Mouse (Mus musculus) adrenal gland, adult (tissue): ENCODE data around the gene Cabin1.
"Not testable (repeated sequence)": the region's sequence is repeated elsewhere in the genome, so short reads cannot be mapped to it uniquely, and the experiment has no call there.

Experiments used
- DNase-seq, 2 experiments: peaks; one replicate each; pipeline ENCODE4 v3.0.0; 2022 to 2023; ENCODE audit warnings: low spot score in 1 of 2; ENCODE audit not compliant: inconsistent age in 2 of 2

Cabin1 gene

GRCm38 (mm10) chr10:75767756-75768155 lies 3.6 kb upstream of the Cabin1 start:
- not testable (repeated sequence) for DNase-seq

GRCm38 (mm10) chr10:75766856-75767255 lies 2.7 kb upstream of the Cabin1 start:
- no peak for DNase-seq

DNA sequence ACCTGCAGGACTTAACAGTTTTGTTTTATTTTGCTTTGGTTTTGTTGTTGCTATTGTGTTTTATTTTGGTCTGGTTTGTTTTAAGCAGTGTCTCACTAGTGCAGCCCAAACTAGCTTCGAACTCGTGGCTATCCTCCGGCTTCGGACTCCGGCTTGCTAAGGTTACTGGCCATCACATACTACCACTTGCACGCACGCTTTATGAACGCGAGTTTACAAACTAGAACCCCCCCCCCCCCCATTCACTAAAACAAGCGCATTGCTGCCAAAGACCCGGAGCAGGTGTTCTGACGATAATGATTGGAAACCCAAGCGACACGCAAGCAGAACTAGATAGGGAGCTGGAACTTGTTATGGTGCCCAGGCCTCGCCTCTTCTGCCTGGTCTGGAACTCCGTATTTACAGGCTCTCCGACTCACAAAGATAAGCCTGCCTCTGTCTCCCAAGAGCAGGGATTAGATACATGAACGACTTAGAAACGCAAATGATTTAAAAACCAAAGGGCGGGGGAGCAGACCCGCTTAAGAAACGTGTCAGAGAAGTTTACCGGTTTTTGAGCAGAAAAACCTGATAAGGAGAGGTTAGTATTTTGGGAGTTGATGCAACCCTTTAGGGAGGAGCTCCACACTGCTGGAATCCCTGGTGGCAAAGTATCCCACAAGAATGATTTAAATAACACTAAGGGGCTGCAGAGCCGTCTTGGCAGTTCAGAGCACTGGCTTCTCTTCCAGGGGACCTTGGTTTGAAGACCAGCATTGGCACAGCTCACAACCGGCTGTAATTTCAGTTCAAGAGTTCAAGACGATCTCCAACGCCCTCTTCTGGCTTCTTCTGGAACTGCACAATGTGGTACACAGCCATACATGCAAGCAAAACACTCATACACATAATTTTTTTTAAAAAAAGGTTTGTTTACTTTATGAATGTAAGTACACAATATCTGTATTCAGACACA lies 655 bp upstream of the Cabin1 start:
- DNase-seq: peak; percentile 72 to 91

DNA sequence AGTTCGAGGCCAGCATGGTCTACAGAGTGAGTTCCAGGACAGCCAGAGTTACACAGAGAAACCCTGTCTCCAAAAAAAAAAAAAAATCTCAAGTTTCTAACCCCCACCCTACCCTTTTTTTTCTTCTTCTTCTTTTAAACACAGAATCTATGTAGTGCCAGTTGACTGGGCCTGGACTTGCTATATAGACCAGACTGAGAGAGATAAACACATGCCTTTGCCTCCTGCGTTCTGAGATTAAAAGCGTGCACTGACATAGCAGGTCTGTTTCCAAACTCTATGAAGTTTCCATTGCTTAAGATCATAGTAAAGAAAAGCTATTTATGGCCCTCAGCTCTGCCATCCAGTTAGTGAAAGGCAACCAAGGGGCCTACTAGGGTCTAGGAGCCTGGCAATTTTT lies 1.7 kb downstream of the Cabin1 start:
- no peak for DNase-seq

GRCm38 (mm10) chr10:75760311-75760710 lies 3.8 kb downstream of the Cabin1 start:
- no peak for DNase-seq

DNA sequence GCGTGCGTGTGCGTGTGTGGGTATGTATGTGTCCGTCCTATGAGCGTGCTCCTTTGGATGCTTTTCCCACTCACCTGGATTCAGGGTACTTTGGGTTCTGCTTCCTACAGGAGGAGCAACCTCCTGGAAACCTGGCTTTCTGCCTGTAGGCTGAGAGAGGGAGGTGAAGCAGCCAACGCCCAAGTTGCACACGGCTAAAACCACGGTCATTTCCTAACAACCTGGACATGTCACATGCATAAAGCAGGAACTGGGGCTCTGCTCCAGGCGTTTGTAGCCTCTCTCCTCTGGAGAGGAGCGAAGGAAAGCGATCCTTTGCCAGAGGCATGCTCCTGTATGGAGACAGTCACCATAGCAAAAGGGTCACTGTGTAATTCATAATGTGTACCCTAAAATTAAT lies 7.4 kb downstream of the Cabin1 start:
- DNase-seq: no peak

- peak; percentile 66 to 93 for DNase-seq
These were observed 20.1 kb downstream of the Cabin1 start for GRCm38 (mm10) chr10:75744017-75744416.

- no peak for DNase-seq
These were observed 20.8 kb downstream of the Cabin1 start for GRCm38 (mm10) chr10:75743369-75743768.

DNA sequence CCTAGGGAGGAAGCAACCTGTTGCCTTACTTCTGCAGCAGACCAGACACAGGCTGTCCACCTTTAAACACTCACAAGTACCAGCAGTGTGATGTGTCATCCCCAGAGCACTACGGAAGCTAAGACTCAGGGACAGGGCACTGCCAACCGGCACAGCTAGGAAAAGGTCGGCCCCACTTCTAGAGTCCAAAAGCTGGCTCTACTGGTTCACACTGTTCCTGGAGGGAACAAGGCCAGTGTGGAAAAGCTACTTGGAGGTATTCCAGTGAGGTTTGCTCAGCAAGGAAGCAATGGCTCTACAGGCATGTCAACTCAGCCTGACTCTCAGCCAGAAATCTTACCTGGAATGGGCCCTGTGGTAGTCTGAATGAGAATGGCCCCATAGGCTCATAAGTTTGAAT lies 23.3 kb downstream of the Cabin1 start:
- DNase-seq: peak in 1 of 2 experiments; percentile 82

DNA sequence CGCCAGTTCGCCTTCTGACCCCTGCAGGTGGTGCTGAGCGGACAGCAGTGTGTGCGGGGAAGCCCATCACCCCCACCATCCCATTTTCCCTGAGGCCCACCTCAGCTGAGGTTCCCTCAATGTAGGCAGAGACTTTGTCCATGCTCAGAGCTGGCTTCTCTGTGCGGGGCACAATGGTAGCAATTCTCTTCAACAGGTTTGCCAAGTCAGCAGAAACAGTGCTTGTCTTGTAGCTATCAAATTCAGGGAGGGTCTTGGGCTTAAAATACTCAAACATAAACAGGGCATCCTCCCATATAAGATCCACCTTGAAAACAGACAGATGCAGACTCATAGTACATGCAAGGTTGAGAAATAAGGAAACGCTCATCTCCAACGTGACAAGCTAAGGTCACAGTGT lies 38.7 kb downstream of the Cabin1 start:
- no peak for DNase-seq

GRCm38 (mm10) chr10:75720215-75720614 lies 43.9 kb downstream of the Cabin1 start:
- no peak for DNase-seq

DNA sequence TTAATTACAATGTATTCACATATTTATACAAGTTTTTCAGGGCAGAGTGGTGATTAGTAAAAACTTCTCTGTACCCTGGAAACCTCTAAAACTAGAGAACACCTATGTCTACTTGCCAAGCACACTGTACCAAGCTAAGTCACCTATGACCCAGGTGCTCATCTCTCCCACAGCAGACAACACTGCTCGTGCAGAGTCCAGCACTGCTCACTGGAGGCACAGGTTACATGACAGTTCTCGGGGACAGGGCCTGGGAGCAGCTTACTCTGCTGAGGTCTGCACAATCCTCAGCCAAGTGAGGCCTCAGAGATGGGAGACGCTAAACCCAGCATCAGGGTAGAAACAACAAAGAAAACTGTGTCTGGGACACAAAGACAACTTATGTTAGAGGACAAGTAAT lies 49.3 kb downstream of the Cabin1 start:
- DNase-seq: no peak

DNA sequence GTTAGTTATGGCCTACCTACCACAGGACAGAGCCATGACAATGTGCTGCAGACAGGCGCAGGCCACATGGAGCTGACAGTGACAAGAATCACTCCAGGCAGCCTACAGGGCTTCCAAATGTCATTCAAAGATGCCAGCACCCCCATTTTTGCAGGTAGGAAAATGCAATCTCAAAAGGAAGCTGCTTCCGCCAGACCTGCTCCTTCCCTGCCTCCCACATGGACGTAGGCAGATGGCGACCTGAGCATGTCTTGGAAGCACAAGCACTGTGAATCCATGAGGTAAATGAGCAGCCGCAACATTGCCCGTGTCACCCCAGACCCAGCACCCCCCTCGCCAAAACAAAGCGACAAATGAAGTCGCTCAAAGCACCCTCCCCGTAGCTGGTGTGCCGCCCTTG lies 51.1 kb downstream of the Cabin1 start:
- DNase-seq: no peak

DNA sequence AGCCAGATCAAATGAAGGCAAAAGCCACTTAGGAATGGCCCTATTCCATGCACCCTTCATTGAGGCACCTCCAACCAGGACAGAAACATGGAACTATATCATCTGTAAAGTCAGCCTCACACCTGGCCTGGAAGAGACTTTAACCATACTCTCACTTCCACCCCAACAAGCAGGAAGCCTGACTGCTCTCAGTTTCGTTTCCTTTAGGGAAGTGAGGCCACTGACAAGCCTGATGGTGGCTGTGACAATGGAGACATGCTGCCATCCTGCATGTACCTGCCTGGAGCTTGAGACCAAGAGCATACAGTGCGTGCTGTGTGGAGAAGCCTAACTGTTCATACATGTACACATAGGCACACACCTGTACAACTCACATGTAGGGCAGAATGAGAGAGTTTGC lies 53.9 kb downstream of the Cabin1 start:
- no peak for DNase-seq

DNA sequence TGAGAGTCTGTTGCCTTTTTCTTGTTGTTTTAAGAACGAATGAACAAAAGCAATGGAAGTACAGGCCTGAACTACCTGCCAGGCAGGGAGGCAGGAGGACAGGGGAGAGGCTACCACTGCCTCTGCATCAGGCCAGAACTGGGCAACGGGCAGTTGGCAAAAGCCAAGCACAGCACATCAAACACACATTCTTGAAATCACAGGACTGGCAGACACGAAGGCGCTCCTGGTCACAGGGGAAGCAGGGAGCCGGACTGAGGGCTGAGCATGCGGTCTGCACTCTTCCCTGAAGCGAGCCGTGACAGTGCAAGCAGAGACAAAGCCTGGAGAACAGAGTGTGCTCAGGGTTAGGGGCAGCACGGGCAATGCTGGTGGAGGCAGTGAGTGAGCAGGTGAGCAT lies 54.9 kb downstream of the Cabin1 start:
- DNase-seq: no peak

DNA sequence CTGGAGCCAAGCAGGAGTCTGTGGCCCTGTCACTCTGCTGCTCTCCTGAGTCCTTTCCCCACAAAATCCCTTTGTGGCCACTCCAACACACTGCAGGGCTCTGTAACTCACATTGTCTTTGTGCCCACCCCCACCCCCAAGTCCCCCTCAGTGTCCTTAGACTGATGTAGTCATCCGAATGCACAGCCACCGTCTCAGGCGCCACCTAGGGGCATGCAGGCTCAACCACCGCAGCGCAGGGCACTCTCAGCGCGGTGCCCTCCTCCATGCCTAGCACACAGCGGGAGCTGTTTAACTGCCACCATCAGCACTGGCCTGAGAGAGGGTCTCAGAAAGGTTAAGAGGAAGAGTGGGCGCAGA lies 55.5 kb downstream of the Cabin1 start:
- DNase-seq: no peak

GRCm38 (mm10) chr10:75707901-75708632 lies 56.1 kb downstream of the Cabin1 start:
- DNase-seq: no peak

DNA sequence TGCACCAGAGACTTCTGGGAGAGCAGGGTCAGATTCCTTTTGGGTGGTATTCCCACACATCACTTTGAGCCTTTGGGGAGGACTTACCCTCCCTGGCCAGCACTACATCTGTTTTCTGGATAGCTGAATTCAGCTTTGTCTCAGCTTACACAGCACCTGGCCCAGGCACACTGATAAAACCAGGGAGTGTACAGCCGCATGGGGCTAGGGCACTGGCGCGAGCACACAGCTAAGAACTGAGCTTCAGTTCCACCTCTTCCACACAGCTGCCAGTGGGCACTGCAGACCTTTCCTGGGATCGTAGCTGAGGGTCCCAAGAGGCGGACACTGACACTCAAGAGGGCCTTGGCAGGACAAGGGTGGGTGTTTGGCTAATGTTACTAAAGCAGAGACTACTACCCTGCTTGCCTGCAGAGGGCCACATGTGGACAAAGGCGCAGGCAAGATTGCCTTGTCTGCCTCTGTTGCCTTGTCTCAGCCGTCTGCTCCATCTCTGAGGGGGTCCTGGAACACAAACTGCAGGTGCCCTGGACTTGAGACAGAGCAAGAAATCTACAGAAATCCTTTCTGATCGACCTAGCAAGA lies 57.4 kb downstream of the Cabin1 start:
- no peak for DNase-seq

DNA sequence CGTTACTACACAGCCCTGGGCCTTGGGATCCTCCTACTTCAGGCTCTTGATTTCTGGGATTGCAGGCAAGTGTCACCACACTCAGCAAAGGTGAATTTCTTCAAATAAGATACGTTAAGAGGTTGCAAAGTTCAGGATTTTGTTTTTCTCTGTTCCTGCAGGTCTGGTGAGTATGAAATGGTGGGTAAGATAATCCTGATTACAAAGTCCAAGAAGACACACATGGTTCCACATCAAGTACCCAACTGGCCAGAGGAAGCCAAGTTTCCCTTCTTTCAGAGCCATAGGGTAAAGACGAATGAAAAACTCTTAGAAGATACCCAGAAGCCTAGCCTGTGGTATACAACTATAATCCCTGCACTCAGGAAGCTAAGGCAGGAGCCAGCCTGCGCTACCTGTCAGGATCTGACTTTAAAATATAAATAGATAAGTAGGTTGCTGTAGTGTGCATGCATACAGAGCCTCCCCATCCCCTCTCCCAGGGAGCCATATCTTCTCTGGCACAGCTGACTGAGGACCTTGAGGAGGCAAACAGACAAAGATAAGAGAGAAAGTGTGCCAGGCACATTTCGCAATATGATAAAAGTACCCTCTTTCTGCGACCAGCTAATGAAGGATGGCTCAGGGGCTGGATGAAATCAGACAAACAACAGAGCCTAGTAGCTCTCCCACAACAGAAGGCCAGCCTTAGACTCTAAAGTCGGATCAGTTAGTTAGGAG lies 58.3 kb downstream of the Cabin1 start:
- peak; percentile 70 to 83 for DNase-seq

DNA sequence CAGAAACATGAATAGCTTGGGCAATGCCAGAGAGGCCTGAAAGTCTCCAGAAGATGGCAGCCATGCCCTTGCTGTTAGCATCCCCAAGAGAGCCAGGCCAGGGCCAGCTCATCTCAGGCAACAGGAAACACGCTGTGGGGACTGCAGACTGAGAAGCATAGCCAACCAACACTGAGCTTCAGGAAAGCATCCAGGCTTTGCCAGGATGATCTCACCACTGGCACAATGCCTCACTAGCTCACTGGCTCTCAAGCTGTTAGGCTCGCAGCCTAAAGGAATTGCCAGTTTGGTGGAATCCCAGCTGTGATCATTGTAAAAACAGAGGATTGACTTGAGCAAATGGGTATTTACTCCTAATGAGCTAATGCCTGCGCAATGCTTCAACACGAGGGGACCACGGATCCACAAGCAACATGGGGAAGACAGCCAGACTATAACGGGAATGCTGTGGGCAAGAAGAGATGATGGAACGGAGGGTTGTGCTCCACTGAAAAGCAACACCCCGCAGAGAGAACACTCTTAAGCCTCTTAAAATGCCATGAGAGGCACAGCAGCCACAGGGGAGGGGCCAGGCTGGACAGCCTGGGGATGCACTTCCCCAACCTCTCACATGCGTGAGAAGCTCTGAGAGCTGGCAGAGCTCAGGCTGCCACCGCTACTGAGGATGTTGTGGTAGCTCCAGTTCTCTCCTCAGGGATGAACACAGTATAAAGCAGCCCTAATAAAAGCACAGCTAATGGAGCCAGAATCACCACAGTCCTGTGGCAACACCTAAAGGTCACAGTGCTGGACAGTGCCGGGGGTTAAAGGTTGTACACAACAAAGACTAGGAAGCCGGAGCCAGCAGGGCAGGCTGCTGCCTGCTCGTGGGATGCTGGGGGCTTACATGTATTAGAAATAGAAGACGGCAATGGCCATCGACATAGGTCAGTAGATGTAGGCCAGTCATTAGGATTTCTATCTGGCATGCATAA lies 59.6 kb downstream of the Cabin1 start:
- DNase-seq: peak; percentile 91 to 93
